Mouse (Mus musculus) cortical plate, adult 2 months (tissue): ENCODE measurements around the gene Zbtb7a.

Experiments used
- CTCF ChIP-seq: fragments of 200-500 bp; IDR thresholded peaks from 2 replicates; pipeline ENCODE4 v1.5.1; 2011; ENCODE audit warnings: mild to moderate bottlenecking, control low read depth, low read length; ENCODE audit not compliant: insufficient read depth; ENCODE audit errors: extremely low read depth
- POLR2A ChIP-seq: fragments of 200-500 bp; IDR thresholded peaks from 2 replicates; pipeline ENCODE4 v1.6.1; 2011; ENCODE audit warnings: mild to moderate bottlenecking, low read length, control low read depth; ENCODE audit not compliant: insufficient read depth; ENCODE audit errors: extremely low read depth

DNA sequence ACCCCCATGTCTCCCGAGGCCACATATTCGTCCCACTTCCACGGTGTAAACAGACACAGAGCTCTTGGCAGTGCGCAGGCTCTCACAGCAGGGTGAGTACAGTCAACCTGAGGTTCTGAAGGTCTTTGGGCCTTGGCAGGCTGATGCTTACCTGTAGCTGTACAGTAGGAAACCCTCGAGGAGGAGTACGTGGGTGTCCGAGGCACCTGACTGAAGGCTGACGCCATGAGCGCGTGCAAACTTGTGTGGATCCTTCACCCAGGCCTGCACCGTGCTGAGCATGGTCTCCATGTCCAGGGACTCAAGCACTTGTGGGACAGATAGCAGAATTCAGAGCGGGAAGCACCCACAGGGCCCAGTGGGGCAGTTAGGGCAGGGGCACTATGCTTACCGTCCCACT lies 65.1 kb downstream of the Zbtb7a start:
- no peak for TF ChIP-seq CTCF
- no peak for TF ChIP-seq POLR2A
